ENCODE assay signal across 8 mouse cellular contexts in genomic region chr1:120119389-120119788, GRCm38 (mm10). TPM values are rescaled to one million over a fixed set of nuclear protein-coding genes. Genes with fewer than 3 reads are reported as not detected.
DNase-seq lines count a peak whose midpoint lies in the region; ATAC-seq lines count a peak whose summit lies in the region.

No protein-coding gene starts in this region.

- H3K9me3 ChIP-seq in erythroblast, embryonic 14.5 days (ENCODE audit: control insufficient read depth, low read length): peaks cover 5% of the 10 kb centered on the region
- 0 out of 2 replicates have a peak, but pooled peaks cover 2% of the 10 kb centered on the region for H3K9me3 ChIP-seq in forebrain, embryonic 12.5 days
- peaks cover 6% of the 10 kb centered on the region; the same call in 1 of the 2 replicates for H3K9me3 ChIP-seq in liver, embryonic 11.5 days (ENCODE audit: control insufficient read depth, low read length)

- peaks cover 27% of the 10 kb centered on the region for H3K36me3 ChIP-seq in erythroblast, embryonic 14.5 days (ENCODE audit: control insufficient read depth)
- H3K36me3 ChIP-seq in forebrain, embryonic 12.5 days (replicated peaks): peaks cover 24% of the 10 kb centered on the region
- H3K36me3 ChIP-seq in liver, embryonic 11.5 days (ENCODE audit: control insufficient read depth, insufficient read depth, low read length): peaks cover 19% of the 10 kb centered on the region

- peak overlapping the region; percentile 80 for H3K4me2 ChIP-seq in forebrain, embryonic 12.5 days
- peak overlapping the region; percentile 91 for H3K4me2 ChIP-seq in liver, embryonic 11.5 days

- no peak overlapping the region; the same call in 1 of the 2 replicates for H3K9ac ChIP-seq in forebrain, embryonic 12.5 days
- H3K9ac ChIP-seq in liver, embryonic 11.5 days (ENCODE audit: low read depth, low read length): peak overlapping the region; percentile 32; the same call in 1 of the 2 replicates

- no peaks in the 10 kb centered on the region for H3K27me3 ChIP-seq in erythroblast, embryonic 14.5 days (ENCODE audit: control insufficient read depth)
- H3K27me3 ChIP-seq in forebrain, embryonic 12.5 days: no peaks in the 10 kb centered on the region
- H3K27me3 ChIP-seq in liver, embryonic 11.5 days (replicated peaks; ENCODE audit: control insufficient read depth, insufficient read depth, low read length): no peaks in the 10 kb centered on the region

- WGBS in forebrain, embryonic 12.5 days: 87% methylated on average over 4 of the region's 4 CpGs
- 88% methylated on average over 4 of the region's 4 CpGs for WGBS in liver, embryonic 11.5 days

- peak; percentile 20 for DNase-seq in 3T3-L1 (ENCODE audit: low read depth, low spot score)
- DNase-seq in liver, embryonic 11.5 days (ENCODE audit: low spot score): no peak
- no peak for DNase-seq in spleen, adult 12 weeks (ENCODE audit: low spot score)
- no peak for DNase-seq in MN1 (ENCODE audit: low spot score)
- DNase-seq in embryo, embryonic 10 days (ENCODE audit: low spot score): no peak

- 0 out of 2 replicates have a peak overlapping the region, but pooled peaks have one; percentile 25 for H3K27ac ChIP-seq in forebrain, embryonic 12.5 days
- peak overlapping the region; percentile 76; the same call in 1 of the 2 replicates for H3K27ac ChIP-seq in liver, embryonic 11.5 days (ENCODE audit: low read depth, low read length)

- peaks cover 41% of the 10 kb centered on the region for H3K4me1 ChIP-seq in erythroblast, embryonic 14.5 days (ENCODE audit: control insufficient read depth)
- H3K4me1 ChIP-seq in forebrain, embryonic 12.5 days: peaks cover 38% of the 10 kb centered on the region
- peaks cover 14% of the 10 kb centered on the region for H3K4me1 ChIP-seq in liver, embryonic 11.5 days (replicated peaks; ENCODE audit: control insufficient read depth, insufficient read depth, low read length)

- H3K4me3 ChIP-seq in erythroblast, embryonic 14.5 days (replicated peaks): peak overlapping the region; percentile 92
- peak overlapping the region; percentile 65 for H3K4me3 ChIP-seq in forebrain, embryonic 12.5 days (replicated peaks)
- peak overlapping the region; percentile 67 for H3K4me3 ChIP-seq in liver, embryonic 11.5 days (ENCODE audit: low read depth, low read length)

- no peak for ATAC-seq in erythroblast, adult 5-6 weeks (replicated peaks; ENCODE audit: low FRiP score, poor library complexity, severe bottlenecking)
- no peak for ATAC-seq in forebrain, embryonic 12.5 days (ENCODE audit: low FRiP score)
- ATAC-seq in liver, embryonic 11.5 days (replicated peaks; ENCODE audit: low FRiP score): no peak

RNA-seq across cellular contexts. Expression of gene Dbi, which starts 1.5 kb away (rescaled TPM):
- polyA plus RNA-seq in erythroblast, embryonic 14.5 days (2012): 0.37 and 0.79 TPM in 2 replicates
- total RNA-seq in erythroblast, adult 5-6 weeks (2015; ENCODE audit: low replicate concordance): 59.9 and 82.1 TPM in 2 replicates
- total RNA-seq in erythroblast, adult 5-6 weeks (2017; ENCODE audit: low replicate concordance): 73.0 and 77.2 TPM in 2 replicates
- polyA plus RNA-seq in forebrain, embryonic 12.5 days (2016; fragmentation: Nextera tagmentation; extraction: Ambion mirVana): 921 and 969 TPM in 2 replicates
- polyA plus RNA-seq in liver, embryonic 11.5 days (2014; fragmentation: Nextera tagmentation; extraction: Ambion mirVana): 541 and 569 TPM in 2 replicates

RNA-seq across cellular contexts. Expression of gene 3110009E18Rik, which starts 1.6 kb away (rescaled TPM):
- polyA plus RNA-seq in erythroblast, embryonic 14.5 days (2012): 0.10 TPM in 1 of 2 replicates, not detected in the other
- 6.5 and 8.2 TPM in 2 replicates for total RNA-seq in erythroblast, adult 5-6 weeks (2015; ENCODE audit: low replicate concordance)
- total RNA-seq in erythroblast, adult 5-6 weeks (2017; ENCODE audit: low replicate concordance): not detected in 2 replicates
- polyA plus RNA-seq in forebrain, embryonic 12.5 days (2016; fragmentation: Nextera tagmentation; extraction: Ambion mirVana): 23.7 and 30.2 TPM in 2 replicates
- 23.5 and 24.3 TPM in 2 replicates for polyA plus RNA-seq in liver, embryonic 11.5 days (2014; fragmentation: Nextera tagmentation; extraction: Ambion mirVana)

RNA-seq across cellular contexts. Expression of gene Tmem37, which starts 45.5 kb away (rescaled TPM):
- polyA plus RNA-seq in erythroblast, embryonic 14.5 days (2012): 0.07 and 0.08 TPM in 2 replicates
- 1.5 TPM in 1 of 2 replicates, not detected in the other for total RNA-seq in erythroblast, adult 5-6 weeks (2015; ENCODE audit: low replicate concordance)
- total RNA-seq in erythroblast, adult 5-6 weeks (2017; ENCODE audit: low replicate concordance): not detected in 2 replicates
- 5.2 and 5.3 TPM in 2 replicates for polyA plus RNA-seq in forebrain, embryonic 12.5 days (2016; fragmentation: Nextera tagmentation; extraction: Ambion mirVana)
- 39.7 and 40.7 TPM in 2 replicates for polyA plus RNA-seq in liver, embryonic 11.5 days (2014; fragmentation: Nextera tagmentation; extraction: Ambion mirVana)

Comparison
In these comparisons a context has a peak if more than half of its experiments do, and no peak if none do; other contexts are left out.
1. RNA of gene Dbi, which starts 1.5 kb away (polyA plus RNA-seq): 921 to 969 TPM in forebrain, embryonic 12.5 days and 541 to 569 TPM in liver, embryonic 11.5 days; 0.37 to 0.79 TPM in erythroblast, embryonic 14.5 days; every median in the first group is over 100 times any median in the second.
2. RNA of gene 3110009E18Rik, which starts 1.6 kb away (polyA plus RNA-seq): 23.7 to 30.2 TPM in forebrain, embryonic 12.5 days and 23.5 to 24.3 TPM in liver, embryonic 11.5 days; 0.10 TPM in erythroblast, embryonic 14.5 days; every median in the first group is over 10 times any median in the second.
3. Peak in every context shown above with its lines, with median percentiles within 50 percentile points of each other: H3K4me3 ChIP-seq.